Mouse (Mus musculus) embryo, embryonic 9.5 days (tissue): ENCODE data around the gene Brd2.
"Not testable (repeated sequence)": the region's sequence is repeated elsewhere in the genome, so short reads cannot be mapped to it uniquely, and the experiment has no call there.

Source experiments
- DNase-seq: peaks from one replicate; pipeline ENCODE4 v3.0.0-alpha.2; 2017; ENCODE audit errors: extremely low spot score

Brd2 gene

GRCm38 (mm10) chr17:34122188-34122984 is at the start of gene Brd2:
Brd2 (minus strand) TSS chr17:34122634.
- DNase-seq, result peak; percentile 99

- DNase-seq, result peak; percentile 62
Measured at GRCm38 (mm10) chr17:34170877-34171498, 48.6 kb upstream of the Brd2 start.

- DNase-seq, result no peak
Measured at GRCm38 (mm10) chr17:34170487-34170876, 48.0 kb upstream of the Brd2 start.

DNA sequence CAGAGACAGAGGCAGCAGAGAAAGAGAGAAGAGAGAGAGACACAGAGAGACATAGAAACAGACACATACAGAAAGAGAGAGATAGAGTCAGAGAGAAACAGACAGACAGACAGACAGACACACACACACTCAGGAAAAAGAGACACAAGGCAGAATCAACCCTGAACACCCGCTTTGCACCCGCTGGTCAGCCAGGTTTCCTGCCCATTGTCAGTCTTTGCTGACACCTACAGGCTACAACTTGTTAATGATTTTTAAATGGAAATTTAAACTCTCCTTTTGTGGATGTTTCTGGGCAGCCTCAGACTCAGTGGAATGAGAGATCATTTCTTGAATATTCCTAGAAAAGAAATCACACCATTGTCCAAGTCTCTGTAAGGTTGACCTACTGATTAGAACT is 46.8 kb upstream of the Brd2 start:
- DNase-seq, result peak; percentile 26

DNA sequence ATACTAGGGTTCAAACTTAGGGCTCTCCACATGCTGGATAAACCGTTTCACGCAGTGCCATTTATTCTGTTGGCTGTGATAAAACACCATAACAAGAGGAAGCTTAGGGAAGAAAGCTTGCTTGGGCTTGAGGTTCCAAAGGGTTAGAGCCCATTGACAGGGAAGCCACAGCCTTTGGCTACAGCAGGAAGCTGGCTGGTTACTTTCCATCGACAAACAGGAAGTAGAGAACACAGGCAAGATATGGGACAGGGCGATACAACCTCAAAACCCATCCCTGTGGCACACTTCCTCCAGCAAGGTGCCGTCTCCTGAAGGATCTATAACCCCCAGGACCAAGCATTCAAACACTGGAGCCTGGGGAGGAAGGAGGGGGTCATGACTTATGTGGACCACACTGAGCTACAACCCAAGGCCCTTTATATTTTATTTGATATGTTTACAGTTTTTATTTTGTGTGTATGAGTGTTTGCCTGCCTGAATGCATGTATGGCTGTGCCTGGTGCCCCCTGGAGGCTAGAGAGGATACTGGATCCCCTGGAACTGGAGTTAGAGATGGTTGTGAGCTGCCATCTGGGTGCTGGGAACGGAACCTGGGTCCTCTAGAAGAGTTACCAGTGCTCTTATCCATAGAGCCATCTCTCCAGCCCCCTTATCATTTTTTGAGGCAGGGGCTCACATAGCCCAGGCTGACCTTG is 42.7 kb upstream of the Brd2 start:
- DNase-seq, result no peak

GRCm38 (mm10) chr17:34164202-34164895 is 41.9 kb upstream of the Brd2 start:
- peak; percentile 12 for DNase-seq

- no peak for DNase-seq
Measured at GRCm38 (mm10) chr17:34155534-34155933, 33.1 kb upstream of the Brd2 start.

DNA sequence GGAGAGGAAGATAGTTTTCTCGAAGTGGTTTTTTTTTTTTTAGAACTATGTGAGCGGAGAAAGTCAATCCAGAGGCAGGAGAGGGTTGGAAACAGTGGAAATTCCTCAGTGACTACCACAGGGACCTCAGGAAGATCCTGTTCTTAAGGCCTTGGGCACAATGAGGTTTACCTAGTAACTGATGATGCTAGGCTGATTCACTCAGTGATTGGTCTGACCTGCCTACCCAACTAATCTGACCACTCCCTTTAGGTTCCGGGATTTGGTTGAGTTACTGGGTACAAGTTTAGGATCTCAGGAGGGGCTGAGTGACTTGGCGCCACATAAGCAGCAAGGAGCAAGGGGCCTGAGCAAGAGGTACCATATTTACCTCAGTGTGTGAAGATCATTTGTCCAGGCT is 30.5 kb upstream of the Brd2 start, which contains the start of gene H2-DMb1:
Gene H2-DMb1, plus strand, starts transcription at position 150 of the 400 bp plus-strand sequence.
- no peak for DNase-seq

GRCm38 (mm10) chr17:34144960-34145371 is 22.5 kb upstream of the Brd2 start:
- no peak for DNase-seq

DNA sequence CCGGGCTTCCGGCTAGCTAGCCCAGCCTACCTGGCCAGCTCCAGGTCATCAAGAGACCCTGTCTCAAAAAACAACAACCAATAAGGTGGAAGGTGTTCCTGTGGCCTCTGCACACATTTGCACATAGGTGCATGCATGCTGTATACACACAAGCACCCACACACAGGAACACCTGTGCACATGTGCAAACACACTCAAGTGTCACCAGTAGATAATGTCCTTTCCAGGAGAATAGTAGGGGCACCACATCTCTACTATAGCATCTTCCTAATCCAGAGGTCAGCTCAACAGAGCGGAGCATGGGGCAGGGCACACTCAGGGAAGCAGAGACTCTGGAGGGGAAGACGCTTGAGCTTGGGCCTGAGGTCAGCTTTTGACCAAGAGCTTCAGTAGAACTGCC is 21.8 kb upstream of the Brd2 start:
- DNase-seq, result not testable (repeated sequence)

GRCm38 (mm10) chr17:34143461-34143860 is 21.0 kb upstream of the Brd2 start:
- no peak for DNase-seq

DNA sequence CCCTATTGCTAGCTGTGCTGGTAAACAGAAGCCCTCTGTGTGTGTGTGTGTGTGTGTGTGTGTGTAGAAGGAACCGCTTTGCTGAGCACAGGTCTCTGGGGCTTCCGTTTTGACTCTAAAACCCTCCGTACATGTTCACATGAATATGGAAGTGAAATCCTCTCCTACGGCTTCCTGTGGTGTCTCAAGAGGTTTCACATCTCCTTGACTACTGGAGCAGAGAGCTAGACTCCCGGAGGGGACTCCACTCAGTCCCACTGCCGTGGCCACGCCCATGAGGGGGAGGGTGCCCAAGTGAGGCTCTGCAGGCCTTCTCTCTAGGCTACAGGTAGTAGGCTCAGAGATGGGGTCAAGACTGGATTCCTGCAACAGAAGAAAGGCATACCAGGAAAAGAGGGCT is 20.6 kb upstream of the Brd2 start, which contains the start of gene H2-DMb2:
Gene H2-DMb2, plus strand, starts transcription at position 275 of the 400 bp plus-strand sequence.
- DNase-seq, result no peak

GRCm38 (mm10) chr17:34142456-34143010 is 20.1 kb upstream of the Brd2 start:
- no peak for DNase-seq

- no peak for DNase-seq
Measured at GRCm38 (mm10) chr17:34141448-34141847, 19.0 kb upstream of the Brd2 start.

GRCm38 (mm10) chr17:34140240-34140639 is 17.8 kb upstream of the Brd2 start:
- no peak for DNase-seq

GRCm38 (mm10) chr17:34139416-34139815 is 17.0 kb upstream of the Brd2 start:
- DNase-seq, result peak; percentile 59

- no peak for DNase-seq
Measured at GRCm38 (mm10) chr17:34138655-34139054, 16.2 kb upstream of the Brd2 start.

GRCm38 (mm10) chr17:34137601-34138000 is 15.2 kb upstream of the Brd2 start:
- DNase-seq, result no peak

DNA sequence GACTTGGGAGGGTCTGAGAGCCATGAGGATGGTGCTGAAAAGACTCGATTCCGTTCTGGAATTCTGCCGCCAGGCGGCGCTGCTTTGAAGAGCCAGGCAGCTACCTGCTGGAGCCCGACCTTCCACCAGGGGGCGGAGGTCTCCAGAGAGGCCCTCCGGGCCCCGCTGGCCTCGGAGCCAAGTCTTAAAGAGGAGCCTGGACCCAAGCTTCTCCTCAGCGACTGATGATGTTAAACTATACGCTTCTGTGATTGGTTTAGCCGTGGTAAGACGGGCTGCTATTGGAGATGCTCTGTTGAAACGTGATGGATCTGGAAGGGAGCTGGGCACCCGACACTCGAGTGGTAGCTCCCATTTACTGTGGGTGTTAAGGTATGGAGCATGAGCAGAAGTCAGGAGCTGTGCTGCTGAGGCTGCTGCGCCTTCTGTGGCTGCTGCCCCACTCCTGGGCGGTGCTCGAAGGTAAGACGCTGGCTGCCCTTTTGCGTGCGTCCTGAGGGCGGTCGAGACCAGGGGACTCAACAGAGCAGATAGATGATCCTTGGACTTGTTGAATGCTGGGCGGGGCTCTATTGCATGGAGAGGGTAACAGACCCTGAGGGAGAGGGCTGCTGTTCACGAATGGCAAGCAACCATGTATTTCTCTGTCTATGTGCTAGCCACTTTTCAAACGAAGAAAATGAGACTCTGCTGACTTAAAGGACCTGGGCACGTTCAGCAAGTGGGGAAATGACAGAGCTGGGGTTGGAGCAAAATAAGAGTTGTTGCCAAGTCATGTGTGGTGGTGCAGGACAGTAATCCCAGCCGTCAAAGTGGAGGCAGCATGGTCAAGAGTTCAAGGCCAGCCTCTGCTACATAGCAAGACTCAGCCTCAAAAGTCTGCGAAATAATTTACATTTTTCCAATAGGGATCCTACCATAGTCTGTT is 13.1 kb upstream of the Brd2 start:
- DNase-seq, result peak; percentile 96

DNA sequence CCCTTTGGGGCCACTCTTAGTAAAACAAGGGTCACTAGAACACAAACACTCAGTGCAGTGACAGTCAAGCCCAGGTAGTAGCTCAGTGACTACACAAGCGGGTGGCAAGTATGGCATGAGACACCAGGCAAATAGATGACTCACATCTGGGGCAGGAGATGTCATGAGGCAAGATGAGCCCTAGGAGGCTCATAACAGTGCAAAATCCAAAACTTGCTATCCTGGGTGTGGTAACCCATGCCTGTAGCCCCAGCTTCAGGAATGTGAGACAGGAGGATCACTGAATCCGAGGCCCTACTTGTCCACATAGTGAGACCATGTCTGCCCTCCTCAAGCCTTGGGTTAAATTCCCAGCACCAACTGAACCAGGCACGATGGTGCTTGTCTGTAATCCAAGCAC is 12.0 kb upstream of the Brd2 start:
- no peak for DNase-seq
